Mouse (Mus musculus): Measurements from ENCODE around the gene Nmu. TPM values are rescaled to one million over a fixed set of nuclear protein-coding genes. Genes with fewer than 3 reads are reported as not detected.

Gene Nmu
- polyA plus RNA-seq, 1 experiment, result 0.23 TPM

DNA sequence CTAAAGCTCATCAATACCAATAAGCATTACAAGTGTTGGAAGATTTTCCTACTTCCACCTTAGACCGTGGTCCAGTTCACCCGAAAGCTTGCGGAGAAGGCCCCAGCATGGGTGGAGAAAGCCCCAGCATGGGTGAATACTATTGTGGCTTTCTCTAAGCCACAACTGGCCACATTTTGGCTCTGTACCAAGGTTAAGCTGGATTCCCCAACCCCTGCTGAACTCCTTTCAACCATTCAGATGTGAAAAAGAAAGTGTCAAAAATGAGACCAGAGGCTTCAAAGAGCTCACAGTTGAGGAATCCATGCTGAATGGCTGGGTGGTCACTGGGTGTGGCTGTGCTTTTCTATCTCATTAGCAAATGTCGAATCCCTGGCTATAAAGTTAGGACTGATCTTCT lies 29.8 kb downstream of the Nmu start:
- no peak overlapping the region for H3K4me3 ChIP-seq (ENCODE audit: insufficient read depth, poor library complexity, severe bottlenecking)
- no peaks in the 10 kb centered on the region for H3K79me2 ChIP-seq (ENCODE audit: control insufficient read depth, insufficient read depth)
- TF ChIP-seq CEBPB (IDR thresholded peaks at IDR 0.05; ENCODE audit: low read depth), result no peak
- TF ChIP-seq FOSL1 (IDR thresholded peaks at IDR 0.05; ENCODE audit: insufficient read depth, low read length, poor library complexity, severe bottlenecking), result no peak
- no peak for TF ChIP-seq CTCF (IDR thresholded peaks at IDR 0.05; ENCODE audit: control insufficient read depth, insufficient read depth, insufficient read length)
- no peak for TF ChIP-seq MAX (IDR thresholded peaks at IDR 0.05)
- no peak for TF ChIP-seq MYOG (IDR thresholded peaks at IDR 0.05; ENCODE audit: control insufficient read depth, extremely low read depth, insufficient read length)
- no peak for TF ChIP-seq USF1 (IDR thresholded peaks at IDR 0.05; ENCODE audit: low read depth)
- no peak for TF ChIP-seq MYOD1 (IDR thresholded peaks at IDR 0.05; ENCODE audit: control insufficient read depth, insufficient read length, low read depth)
- H3K79me3 ChIP-seq (ENCODE audit: low read depth), result no peaks in the 10 kb centered on the region
- no peaks in the 10 kb centered on the region for H3K36me3 ChIP-seq (ENCODE audit: control insufficient read depth, insufficient read depth)
- no peak overlapping the region for H3ac ChIP-seq (ENCODE audit: control insufficient read depth, insufficient read length, low read depth)
- no peaks in the 10 kb centered on the region for H3K27me3 ChIP-seq (ENCODE audit: control insufficient read depth, insufficient read depth, insufficient read length)

DNA sequence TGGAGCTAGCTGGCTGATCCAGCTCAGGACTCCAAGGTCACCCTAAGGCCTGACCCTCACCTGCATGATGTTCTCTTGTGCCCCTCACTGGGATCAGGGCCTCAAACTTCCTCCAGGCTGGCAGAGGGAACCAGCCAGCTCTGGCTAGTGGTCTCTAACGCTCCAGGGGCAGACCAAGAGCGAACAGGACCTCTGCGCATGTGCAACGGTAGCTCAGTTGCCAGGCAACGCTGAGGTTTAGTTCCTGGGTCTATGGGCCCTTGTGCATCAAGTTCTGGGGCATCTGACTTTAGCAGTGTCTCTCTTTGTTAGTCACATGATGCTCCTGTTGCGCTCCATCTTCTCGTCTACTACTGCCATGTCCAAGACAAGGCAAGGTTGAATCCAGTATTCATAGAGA lies 32.6 kb downstream of the Nmu start, which contains the start of gene Pdcl2:
Pdcl2 (minus strand) TSS at position 204 of the 400 bp plus-strand sequence.
- no peak within 1 kb of the TSS for H3ac ChIP-seq (ENCODE audit: control insufficient read depth, insufficient read length, low read depth)
- H3K36me3 ChIP-seq (ENCODE audit: control insufficient read depth, insufficient read depth), result no peaks in the 10 kb centered on the region
- H3K27me3 ChIP-seq (ENCODE audit: control insufficient read depth, insufficient read depth, insufficient read length), result no peaks in the 10 kb centered on the region
- no peaks in the 10 kb centered on the region for H3K79me2 ChIP-seq (ENCODE audit: control insufficient read depth, insufficient read depth)
- TF ChIP-seq MAX (IDR thresholded peaks at IDR 0.05) (no peak), CTCF (IDR thresholded peaks at IDR 0.05; ENCODE audit: control insufficient read depth, insufficient read depth, insufficient read length) (no peak)
- no peaks in the 10 kb centered on the region for H3K79me3 ChIP-seq (ENCODE audit: low read depth)
- H3K4me3 ChIP-seq (ENCODE audit: insufficient read depth, poor library complexity, severe bottlenecking), result no peak within 1 kb of the TSS

DNA sequence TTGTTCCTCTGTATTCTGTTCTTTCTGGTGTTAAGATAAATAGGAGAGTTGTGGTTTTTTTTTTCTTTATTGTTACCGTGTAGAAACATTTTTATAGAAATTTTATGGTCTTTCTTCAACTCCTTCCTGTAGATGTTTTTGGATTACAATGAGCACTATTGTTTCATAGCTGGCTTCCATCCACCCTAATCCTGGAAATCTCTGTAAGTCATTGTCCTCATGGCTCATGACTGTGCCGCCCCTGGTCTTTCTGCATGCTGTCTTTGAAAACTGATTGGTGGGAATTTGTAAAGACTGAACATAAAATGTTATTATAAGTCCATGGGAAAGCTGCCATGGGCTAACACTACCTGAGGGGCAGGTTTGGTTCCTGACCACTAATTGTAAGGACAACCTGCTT lies 36.3 kb downstream of the Nmu start:
- Histone ChIP-seq H3K36me3 (ENCODE audit: control insufficient read depth, insufficient read depth) (no peaks in the 10 kb centered on the region), H3ac (ENCODE audit: control insufficient read depth, insufficient read length, low read depth) (no peak overlapping the region), H3K27me3 (ENCODE audit: control insufficient read depth, insufficient read depth, insufficient read length) (no peaks in the 10 kb centered on the region), H3K79me2 (ENCODE audit: control insufficient read depth, insufficient read depth) (no peaks in the 10 kb centered on the region), H3K4me3 (ENCODE audit: insufficient read depth, poor library complexity, severe bottlenecking) (no peak overlapping the region), H3K79me3 (ENCODE audit: low read depth) (no peaks in the 10 kb centered on the region)
- TF ChIP-seq MYOG (IDR thresholded peaks at IDR 0.05; ENCODE audit: control insufficient read depth, extremely low read depth, insufficient read length) (no peak), FOSL1 (IDR thresholded peaks at IDR 0.05; ENCODE audit: insufficient read depth, low read length, poor library complexity, severe bottlenecking) (no peak), MYOD1 (IDR thresholded peaks at IDR 0.05; ENCODE audit: control insufficient read depth, insufficient read length, low read depth) (no peak), MAX (IDR thresholded peaks at IDR 0.05) (no peak), CTCF (IDR thresholded peaks at IDR 0.05; ENCODE audit: control insufficient read depth, insufficient read depth, insufficient read length) (no peak), USF1 (IDR thresholded peaks at IDR 0.05; ENCODE audit: low read depth) (no peak), CEBPB (IDR thresholded peaks at IDR 0.05; ENCODE audit: low read depth) (no peak)

DNA sequence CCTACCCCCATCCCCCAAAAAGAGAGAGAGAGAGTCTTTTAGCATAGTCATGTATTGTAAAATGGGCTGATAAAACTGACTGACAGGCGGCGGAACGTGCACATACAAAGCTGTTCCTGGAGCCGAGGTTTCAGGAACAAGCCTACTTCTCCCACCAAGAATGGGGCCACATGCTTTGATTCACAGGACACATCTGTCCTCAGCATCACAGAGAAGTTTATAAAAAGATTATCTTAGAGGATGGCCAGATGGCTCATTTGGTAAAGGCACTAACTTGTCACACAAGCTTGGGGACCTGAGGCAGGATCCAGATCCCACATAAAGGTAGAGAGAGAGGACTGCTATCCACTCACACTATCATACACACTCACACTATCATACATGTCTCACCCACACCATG lies 38.5 kb downstream of the Nmu start:
- no peak overlapping the region for H3ac ChIP-seq (ENCODE audit: control insufficient read depth, insufficient read length, low read depth)
- H3K27me3 ChIP-seq (ENCODE audit: control insufficient read depth, insufficient read depth, insufficient read length), result no peaks in the 10 kb centered on the region
- no peaks in the 10 kb centered on the region for H3K79me2 ChIP-seq (ENCODE audit: control insufficient read depth, insufficient read depth)
- H3K79me3 ChIP-seq (ENCODE audit: low read depth), result no peaks in the 10 kb centered on the region
- H3K36me3 ChIP-seq (ENCODE audit: control insufficient read depth, insufficient read depth), result no peaks in the 10 kb centered on the region
- no peak for TF ChIP-seq MYOG (IDR thresholded peaks at IDR 0.05; ENCODE audit: control insufficient read depth, extremely low read depth, insufficient read length)
- TF ChIP-seq USF1 (IDR thresholded peaks at IDR 0.05; ENCODE audit: low read depth), result no peak
- no peak for TF ChIP-seq CEBPB (IDR thresholded peaks at IDR 0.05; ENCODE audit: low read depth)
- TF ChIP-seq MAX (IDR thresholded peaks at IDR 0.05), result no peak
- no peak for TF ChIP-seq CTCF (IDR thresholded peaks at IDR 0.05; ENCODE audit: control insufficient read depth, insufficient read depth, insufficient read length)
- TF ChIP-seq MYOD1 (IDR thresholded peaks at IDR 0.05; ENCODE audit: control insufficient read depth, insufficient read length, low read depth), result no peak
- no peak for TF ChIP-seq FOSL1 (IDR thresholded peaks at IDR 0.05; ENCODE audit: insufficient read depth, low read length, poor library complexity, severe bottlenecking)
- no peak overlapping the region for H3K4me3 ChIP-seq (ENCODE audit: insufficient read depth, poor library complexity, severe bottlenecking)

DNA sequence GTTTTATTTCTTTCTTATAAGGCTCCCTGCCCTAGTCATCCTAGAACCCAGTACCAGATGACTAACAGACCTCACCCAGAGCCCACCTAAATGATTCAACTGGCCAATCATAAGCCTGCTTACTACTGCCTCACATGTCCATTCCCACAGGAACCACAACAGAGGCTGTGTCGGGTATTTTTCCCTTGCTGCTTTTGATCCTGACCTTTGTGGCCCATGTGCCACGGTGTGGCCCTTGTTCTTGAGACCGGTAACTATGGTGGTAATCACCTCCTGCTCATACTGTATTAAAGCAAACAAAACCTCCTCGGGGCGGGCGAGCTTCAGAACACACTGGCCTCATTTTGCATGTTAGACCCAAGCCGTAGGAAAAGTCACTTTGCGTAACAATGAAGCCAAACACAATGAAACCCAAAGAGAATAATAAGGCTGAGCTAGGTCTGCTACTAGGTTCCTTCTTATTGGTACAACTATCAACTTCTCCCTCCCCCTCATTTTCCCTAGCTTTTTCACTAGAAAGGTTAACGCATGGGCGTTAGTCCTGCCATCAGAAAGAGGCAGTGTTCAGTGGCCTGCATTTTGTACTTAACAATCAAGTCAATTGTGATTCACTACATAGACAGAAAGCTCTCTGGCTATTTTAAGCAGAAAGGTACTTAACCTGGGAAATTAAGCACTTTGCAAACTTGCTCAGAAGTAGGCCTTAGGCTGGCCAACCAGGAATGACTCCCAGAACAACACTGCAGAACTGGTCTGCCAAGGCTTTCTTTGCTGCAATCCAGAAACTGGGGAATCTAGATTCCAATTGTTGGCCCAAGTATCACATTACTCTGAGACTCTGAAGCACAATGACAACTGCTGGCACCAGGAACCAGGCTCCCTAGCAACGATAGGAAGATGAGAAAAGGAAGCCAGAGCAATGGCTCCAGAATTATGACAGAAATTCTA lies 42.1 kb downstream of the Nmu start:
- Histone ChIP-seq H3K79me2 (ENCODE audit: control insufficient read depth, insufficient read depth) (no peaks in the 10 kb centered on the region), H3ac (ENCODE audit: control insufficient read depth, insufficient read length, low read depth) (no peak overlapping the region), H3K4me3 (ENCODE audit: insufficient read depth, poor library complexity, severe bottlenecking) (no peak overlapping the region), H3K79me3 (ENCODE audit: low read depth) (no peaks in the 10 kb centered on the region), H3K27me3 (ENCODE audit: control insufficient read depth, insufficient read depth, insufficient read length) (no peaks in the 10 kb centered on the region), H3K36me3 (ENCODE audit: control insufficient read depth, insufficient read depth) (no peaks in the 10 kb centered on the region)
- TF ChIP-seq CTCF (IDR thresholded peaks at IDR 0.05; ENCODE audit: control insufficient read depth, insufficient read depth, insufficient read length) (no peak), MYOD1 (IDR thresholded peaks at IDR 0.05; ENCODE audit: control insufficient read depth, insufficient read length, low read depth) (no peak), FOSL1 (IDR thresholded peaks at IDR 0.05; ENCODE audit: insufficient read depth, low read length, poor library complexity, severe bottlenecking) (no peak), MAX (IDR thresholded peaks at IDR 0.05) (no peak), USF1 (IDR thresholded peaks at IDR 0.05; ENCODE audit: low read depth) (no peak), MYOG (IDR thresholded peaks at IDR 0.05; ENCODE audit: control insufficient read depth, extremely low read depth, insufficient read length) (no peak), CEBPB (IDR thresholded peaks at IDR 0.05; ENCODE audit: low read depth) (no peak)
